Mouse (Mus musculus) layer of hippocampus, postnatal 36 days (tissue): ENCODE results near the gene Slc8a1. TPM values are rescaled to one million over a fixed set of nuclear protein-coding genes. Genes with fewer than 3 reads are reported as not detected.
A peak's percentile ranks its signal among the peaks of the same experiment; 100 is the strongest.

Source experiments
- DNase-seq, 2 experiments: peaks; one replicate each; pipeline ENCODE4 v3.0.0; 2022
- total RNA-seq, 2 experiments: library from RNA; stranded (reverse); gene quantifications; 2 replicates each; pipeline ENCODE4 v1.2.3; 2021

The Slc8a1 gene
- total RNA-seq, 2 experiments from 2014 or later: 287 to 303 TPM

GRCm38 (mm10) chr17:81554052-81554734 is 184.0 kb downstream of the Slc8a1 start:
- no peak for DNase-seq

- DNase-seq: no peak
Observed at GRCm38 (mm10) chr17:81551856-81552635, 186.1 kb downstream of the Slc8a1 start.

- DNase-seq: no peak
Observed at GRCm38 (mm10) chr17:81550864-81551263, 187.3 kb downstream of the Slc8a1 start.

- DNase-seq: no peak
Observed at GRCm38 (mm10) chr17:81548016-81548415, 190.2 kb downstream of the Slc8a1 start.

GRCm38 (mm10) chr17:81546525-81546924 is 191.7 kb downstream of the Slc8a1 start:
- DNase-seq: no peak

- no peak for DNase-seq
Observed at GRCm38 (mm10) chr17:81546012-81546411, 192.2 kb downstream of the Slc8a1 start.

GRCm38 (mm10) chr17:81544926-81545325 is 193.3 kb downstream of the Slc8a1 start:
- no peak for DNase-seq

- DNase-seq: peak in 1 of 2 experiments; percentile 48
Observed at GRCm38 (mm10) chr17:81542313-81543185, 195.6 kb downstream of the Slc8a1 start.

- DNase-seq: no peak
Observed at GRCm38 (mm10) chr17:81538163-81539160, 199.7 kb downstream of the Slc8a1 start.

GRCm38 (mm10) chr17:81536093-81536492 is 202.1 kb downstream of the Slc8a1 start:
- DNase-seq: no peak

- DNase-seq: no peak
Observed at GRCm38 (mm10) chr17:81529849-81530248, 208.3 kb downstream of the Slc8a1 start.

- DNase-seq: no peak
Observed at GRCm38 (mm10) chr17:81528940-81529339, 209.2 kb downstream of the Slc8a1 start.

- DNase-seq: no peak
Observed at GRCm38 (mm10) chr17:81526463-81526862, 211.7 kb downstream of the Slc8a1 start.

- DNase-seq: no peak
Observed at GRCm38 (mm10) chr17:81524826-81525225, 213.4 kb downstream of the Slc8a1 start.

GRCm38 (mm10) chr17:81523943-81524342 is 214.2 kb downstream of the Slc8a1 start:
- no peak for DNase-seq

- DNase-seq: no peak
Observed at GRCm38 (mm10) chr17:81518316-81519025, 219.7 kb downstream of the Slc8a1 start.

- no peak for DNase-seq
Observed at GRCm38 (mm10) chr17:81516155-81516554, 222.0 kb downstream of the Slc8a1 start.

GRCm38 (mm10) chr17:81514022-81514421 is 224.2 kb downstream of the Slc8a1 start:
- no peak for DNase-seq

- DNase-seq: no peak
Observed at GRCm38 (mm10) chr17:81513368-81513958, 224.7 kb downstream of the Slc8a1 start.

- peak; percentile 22 to 35 for DNase-seq
Observed at GRCm38 (mm10) chr17:81505162-81505685, 233.0 kb downstream of the Slc8a1 start.
